Mouse (Mus musculus) 3134 (cell line): ENCODE measurements around the gene Acot7.
A peak's percentile ranks its signal among the peaks of the same experiment; 100 is the strongest.

Experiments
- DNase-seq: peaks from one replicate; pipeline ENCODE4 v3.0.0-alpha.2; 2011; ENCODE audit warnings: low spot score; ENCODE audit not compliant: insufficient read length; ENCODE audit errors: extremely low read depth

Acot7 gene

DNA sequence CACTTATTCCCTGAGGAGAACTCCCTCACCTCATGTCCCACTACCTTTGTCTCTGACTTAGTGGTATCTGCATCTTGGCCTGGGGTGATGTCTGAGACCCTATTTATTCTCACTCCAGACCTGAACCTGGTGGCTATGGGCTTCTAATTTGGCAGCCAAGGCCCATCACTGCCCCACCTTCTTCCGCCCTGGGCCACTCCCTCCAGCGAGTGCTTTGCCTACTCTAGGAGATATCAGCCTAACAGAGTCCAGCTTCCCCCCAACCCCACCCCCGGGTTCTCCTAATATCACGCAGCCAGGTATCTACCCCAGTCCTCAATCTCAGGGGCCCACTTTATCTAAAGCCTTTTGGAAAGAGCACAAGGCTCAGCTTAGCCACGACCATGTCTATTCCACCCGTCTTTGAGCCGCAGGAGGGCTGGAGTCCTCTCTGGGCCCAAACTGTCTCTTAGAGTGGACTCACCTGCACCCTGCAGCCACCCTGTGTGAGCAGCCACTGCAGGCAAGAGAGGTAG lies 26.4 kb upstream of the Acot7 start:
- no peak for DNase-seq

GRCm38 (mm10) chr4:152151966-152152544 lies 25.9 kb upstream of the Acot7 start, which contains the start of gene Espn:
Gene Espn, minus strand, starts transcription at chr4:152152371.
- DNase-seq: no peak

DNA sequence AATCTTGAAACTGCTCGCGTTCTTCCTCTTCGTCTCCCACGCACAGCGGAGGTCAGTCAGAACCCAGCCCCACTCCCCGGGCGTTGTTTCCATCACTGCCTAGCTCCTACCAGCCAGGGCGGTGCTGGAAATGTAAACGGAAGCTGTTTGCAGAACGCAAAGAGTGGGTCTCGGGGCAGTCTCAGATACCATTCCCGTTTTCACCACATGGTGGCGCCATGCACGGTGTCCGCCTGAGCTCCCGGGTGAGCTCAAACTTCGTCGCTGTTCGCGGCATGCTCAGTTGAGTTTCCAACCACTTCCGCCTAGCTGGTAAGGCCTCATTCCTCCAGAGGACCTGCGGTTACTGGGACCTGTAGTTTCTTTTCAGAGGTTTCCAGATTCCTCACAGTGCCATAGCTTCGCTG lies 24.2 kb upstream of the Acot7 start:
- peak; percentile 55 for DNase-seq

GRCm38 (mm10) chr4:152155019-152155418 lies 22.9 kb upstream of the Acot7 start:
- DNase-seq: no peak

- no peak for DNase-seq
Observed at GRCm38 (mm10) chr4:152157779-152158584, 20.0 kb upstream of the Acot7 start.

- no peak for DNase-seq
Observed at GRCm38 (mm10) chr4:152158585-152159284, 19.2 kb upstream of the Acot7 start, which contains the start of gene Hes2. Gene Hes2, plus strand, starts transcription at chr4:152158867.

DNA sequence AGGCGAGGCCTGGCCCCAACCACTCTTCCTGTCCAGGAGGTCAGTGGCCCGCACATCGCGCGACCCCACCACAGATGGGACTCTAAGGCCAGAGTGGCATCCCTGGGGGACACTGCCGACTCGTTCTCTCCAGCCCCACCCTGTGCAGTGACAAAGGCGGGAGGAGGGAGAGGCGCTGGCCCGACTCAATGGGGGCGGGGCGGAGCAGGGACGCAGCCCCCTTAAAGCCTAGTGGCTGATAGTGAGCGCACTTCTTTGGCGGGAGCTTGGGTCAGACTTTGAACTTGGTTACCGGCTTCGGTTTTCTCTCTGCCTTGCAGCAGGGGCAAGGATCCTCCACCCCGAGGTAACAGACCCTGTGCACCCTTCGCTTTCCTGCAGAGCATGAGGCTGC lies 18.7 kb upstream of the Acot7 start:
- DNase-seq: no peak

GRCm38 (mm10) chr4:152160748-152161147 lies 17.2 kb upstream of the Acot7 start:
- no peak for DNase-seq

- no peak for DNase-seq
Observed at GRCm38 (mm10) chr4:152161601-152162000, 16.3 kb upstream of the Acot7 start.

DNA sequence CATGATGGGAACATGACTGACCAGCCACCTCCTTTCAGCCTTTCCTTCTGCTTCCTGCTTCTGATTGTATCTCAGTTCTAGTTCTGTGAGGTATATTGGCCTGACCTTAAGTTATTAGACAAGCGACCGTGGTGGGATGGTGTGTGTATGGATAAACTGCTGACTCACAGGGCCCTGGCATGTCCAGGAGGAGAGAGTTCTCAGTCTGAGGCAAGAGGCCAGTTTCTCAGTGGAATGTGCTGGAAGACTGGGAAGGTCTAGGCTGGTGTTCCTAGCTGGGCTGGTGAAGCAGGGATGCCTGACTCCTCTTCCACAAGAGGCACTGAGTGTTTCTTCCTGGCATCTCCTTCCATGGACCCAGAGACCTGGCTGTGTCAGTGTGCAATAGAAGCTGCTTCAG lies 15.2 kb upstream of the Acot7 start:
- DNase-seq: no peak

DNA sequence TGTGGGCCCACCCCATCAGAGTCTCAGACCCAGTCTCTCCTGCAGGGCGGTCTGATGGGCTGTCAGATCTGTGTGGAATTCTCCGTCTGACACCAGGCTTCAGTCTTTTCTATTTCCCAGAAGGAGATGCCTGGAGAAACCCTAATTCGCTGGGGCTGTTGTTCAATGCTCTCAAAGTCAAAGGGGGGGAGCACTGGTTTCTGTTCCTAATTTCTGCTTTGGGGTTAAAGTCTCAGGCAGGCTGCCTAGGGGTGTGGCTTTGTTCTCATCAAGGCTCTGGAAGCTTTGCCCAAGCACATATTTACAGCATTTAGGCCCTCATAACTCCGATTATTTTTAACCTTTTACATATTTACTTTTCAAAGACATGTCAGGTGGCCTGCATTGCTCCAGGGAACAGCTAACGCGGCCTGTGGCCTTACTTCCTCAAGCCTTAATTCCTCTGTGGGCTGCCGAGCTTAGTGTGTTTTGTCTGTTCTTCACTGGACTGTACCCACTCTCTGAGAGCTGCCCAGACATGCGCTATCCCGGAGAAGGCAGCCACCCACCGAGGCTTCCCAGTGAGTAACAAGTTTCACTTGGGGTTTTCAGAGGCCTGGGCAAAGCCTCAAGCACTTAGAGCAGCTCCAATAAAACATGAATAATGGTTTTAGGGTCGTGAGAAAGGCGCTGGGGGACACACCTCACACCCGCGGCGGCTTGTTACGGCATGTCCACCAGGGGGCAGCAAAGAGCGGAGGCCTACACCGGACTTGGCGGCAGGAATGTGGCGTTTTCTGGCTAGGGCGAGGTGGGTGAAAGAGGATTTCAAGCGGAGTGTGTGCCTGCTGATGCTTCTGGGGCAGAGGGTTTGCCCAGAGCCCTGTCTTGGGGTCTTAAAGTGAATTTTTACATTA lies 12.7 kb upstream of the Acot7 start:
- peak; percentile 61 for DNase-seq

GRCm38 (mm10) chr4:152168052-152168451 lies 9.9 kb upstream of the Acot7 start:
- no peak for DNase-seq

- no peak for DNase-seq
Observed at GRCm38 (mm10) chr4:152169103-152169502, 8.8 kb upstream of the Acot7 start.

DNA sequence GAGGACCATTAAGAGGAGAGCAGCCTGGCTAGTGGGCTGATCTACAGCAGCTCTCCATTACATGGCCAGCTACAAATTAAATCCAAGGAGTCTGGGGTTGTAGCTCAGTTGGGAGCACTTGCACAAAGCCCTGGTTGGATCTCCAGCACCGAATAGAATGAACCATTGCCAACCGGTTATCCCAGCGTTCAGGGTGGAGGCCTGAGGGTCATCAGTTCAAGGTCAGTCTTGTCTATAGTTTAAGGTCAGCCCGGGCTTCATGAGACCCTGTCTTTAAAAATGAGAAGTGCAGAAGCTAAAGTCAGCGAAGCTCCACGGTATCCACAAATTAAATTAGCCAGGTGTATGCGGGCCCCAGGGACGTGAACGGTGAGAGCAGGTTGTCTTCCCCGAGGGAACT lies 7.6 kb upstream of the Acot7 start:
- DNase-seq: no peak

DNA sequence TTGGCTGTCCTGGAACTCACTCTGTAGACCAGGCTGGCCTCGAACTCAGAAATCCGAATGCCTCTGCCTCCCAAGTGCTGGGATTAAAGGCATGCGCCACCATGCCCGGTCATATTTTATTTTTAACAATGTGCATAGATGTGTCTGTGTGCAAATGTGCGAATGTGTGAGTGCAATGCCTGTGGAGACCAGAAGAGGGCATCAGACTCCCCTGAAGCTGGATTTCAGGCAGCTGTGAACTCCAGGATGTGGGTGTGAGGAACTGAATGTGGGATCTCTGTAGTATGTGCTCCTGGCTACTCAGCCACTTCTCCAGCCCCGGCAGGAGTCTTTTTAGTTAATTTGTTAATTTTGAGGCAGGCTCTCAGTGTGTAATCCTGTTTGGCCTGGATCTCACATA lies 6.4 kb upstream of the Acot7 start:
- DNase-seq: no peak

DNA sequence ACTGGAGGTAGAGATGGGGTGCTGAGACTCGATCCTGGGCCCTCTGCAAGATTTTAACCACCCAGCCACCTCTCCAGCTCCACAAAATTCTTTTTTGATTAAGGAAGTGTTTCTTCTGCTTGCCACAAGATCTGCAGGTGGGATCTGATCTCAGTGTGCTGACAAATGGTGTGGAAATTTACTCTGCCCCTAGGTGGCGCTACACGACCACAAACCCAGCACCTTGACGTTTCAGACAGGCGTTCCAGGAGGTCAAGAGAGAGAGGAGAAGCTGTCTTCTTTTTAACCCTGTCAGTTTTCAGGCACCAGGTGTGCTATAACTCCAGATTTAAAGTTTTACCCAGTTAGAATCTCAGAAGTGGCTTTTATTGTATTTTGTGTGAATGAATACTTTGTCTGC lies 4.9 kb upstream of the Acot7 start:
- DNase-seq: no peak

- no peak for DNase-seq
Observed at GRCm38 (mm10) chr4:152173956-152174355, 4.0 kb upstream of the Acot7 start.

DNA sequence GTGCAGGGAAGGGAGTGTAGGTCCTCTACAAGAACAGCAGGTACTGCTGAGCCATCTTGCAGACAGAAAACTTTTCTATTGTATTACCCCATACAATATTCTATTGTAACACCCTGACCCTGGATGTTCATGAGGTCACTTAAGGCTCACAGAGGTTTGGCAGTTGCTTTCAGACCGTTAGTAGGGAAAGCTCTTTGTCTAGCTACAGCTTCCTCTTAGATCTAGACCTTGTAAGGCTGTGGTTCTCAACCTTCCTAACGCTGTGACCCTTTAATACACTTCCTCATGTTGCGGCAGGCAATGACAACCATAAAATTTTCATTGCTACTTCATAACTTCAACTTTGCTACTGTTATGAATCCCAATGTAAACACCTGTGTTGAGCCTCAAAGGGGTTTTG lies 1.3 kb upstream of the Acot7 start:
- DNase-seq: no peak

- no peak for DNase-seq
Observed at GRCm38 (mm10) chr4:152177174-152177536, 779 bp upstream of the Acot7 start.

GRCm38 (mm10) chr4:152178344-152178864 lies 470 bp downstream of the Acot7 start:
- peak; percentile 75 for DNase-seq
